Mouse (Mus musculus) layer of hippocampus, postnatal 36 days (tissue): Measurements from ENCODE around the gene Hdac9. TPM values are rescaled to one million over a fixed set of nuclear protein-coding genes. Genes with fewer than 3 reads are reported as not detected.

ENCODE experiments used
- DNase-seq, 2 experiments: peaks; one replicate each; pipeline ENCODE4 v3.0.0; 2022
- total RNA-seq, 2 experiments: library from RNA; stranded (reverse); gene quantifications; 2 replicates each; pipeline ENCODE4 v1.2.3; 2021

The Hdac9 gene
- total RNA-seq, 2 experiments from 2014 or later, result 36.9 to 38.9 TPM

GRCm38 (mm10) chr12:34688941-34689340 is 228.0 kb downstream of the Hdac9 start:
- DNase-seq, result no peak

GRCm38 (mm10) chr12:34683375-34683774 is 233.5 kb downstream of the Hdac9 start:
- no peak for DNase-seq

GRCm38 (mm10) chr12:34682657-34683056 is 234.2 kb downstream of the Hdac9 start:
- DNase-seq, result no peak

- DNase-seq, result no peak
Observed at GRCm38 (mm10) chr12:34680576-34680975, 236.3 kb downstream of the Hdac9 start.

- DNase-seq, result no peak
Observed at GRCm38 (mm10) chr12:34677110-34677509, 239.8 kb downstream of the Hdac9 start.

GRCm38 (mm10) chr12:34674235-34674634 is 242.7 kb downstream of the Hdac9 start:
- no peak for DNase-seq

- no peak for DNase-seq
Observed at GRCm38 (mm10) chr12:34673539-34673938, 243.4 kb downstream of the Hdac9 start.

GRCm38 (mm10) chr12:34664758-34665157 is 252.1 kb downstream of the Hdac9 start:
- peak; percentile 70 to 78 for DNase-seq

GRCm38 (mm10) chr12:34661378-34661777 is 255.5 kb downstream of the Hdac9 start:
- no peak for DNase-seq

GRCm38 (mm10) chr12:34660027-34660426 is 256.9 kb downstream of the Hdac9 start:
- no peak for DNase-seq

GRCm38 (mm10) chr12:34658568-34658967 is 258.3 kb downstream of the Hdac9 start:
- no peak for DNase-seq

GRCm38 (mm10) chr12:34658119-34658518 is 258.8 kb downstream of the Hdac9 start:
- DNase-seq, result peak; percentile 35 to 67

GRCm38 (mm10) chr12:34653615-34654014 is 263.3 kb downstream of the Hdac9 start:
- DNase-seq, result peak; percentile 2 to 16

GRCm38 (mm10) chr12:34648753-34649152 is 268.1 kb downstream of the Hdac9 start:
- DNase-seq, result no peak

GRCm38 (mm10) chr12:34641705-34642259 is 275.1 kb downstream of the Hdac9 start:
- no peak for DNase-seq

- no peak for DNase-seq
Observed at GRCm38 (mm10) chr12:34637238-34638124, 279.4 kb downstream of the Hdac9 start.

- DNase-seq, result no peak
Observed at GRCm38 (mm10) chr12:34619101-34619500, 297.8 kb downstream of the Hdac9 start.

GRCm38 (mm10) chr12:34618321-34618720 is 298.6 kb downstream of the Hdac9 start:
- DNase-seq, result no peak

GRCm38 (mm10) chr12:34617836-34618235 is 299.1 kb downstream of the Hdac9 start:
- DNase-seq, result peak in 1 of 2 experiments; percentile 10

GRCm38 (mm10) chr12:34614796-34615195 is 302.1 kb downstream of the Hdac9 start:
- no peak for DNase-seq

- no peak for DNase-seq
Observed at GRCm38 (mm10) chr12:34612511-34612910, 304.4 kb downstream of the Hdac9 start.

- no peak for DNase-seq
Observed at GRCm38 (mm10) chr12:34604521-34604920, 312.4 kb downstream of the Hdac9 start.

- no peak for DNase-seq
Observed at GRCm38 (mm10) chr12:34594167-34594793, 322.6 kb downstream of the Hdac9 start.
